Mouse (Mus musculus): Measurements from ENCODE around the gene Olfr1321. TPM values are rescaled to one million over a fixed set of nuclear protein-coding genes. Genes with fewer than 3 reads are reported as not detected.

The Olfr1321 gene
- polyA plus RNA-seq (2014; fragmentation: Nextera tagmentation; extraction: Ambion mirVana) = not detected in 2 replicates

GRCm38 (mm10) chrX:49734959-49735358 lies at the start of gene Olfr1321:
TSS of gene Olfr1321 (minus strand) at chrX:49735059.
- WGBS = 83% methylated on average over 2 of the region's 2 CpGs
- no peaks in the 10 kb centered on the region for H3K4me1 ChIP-seq (ENCODE audit: control insufficient read depth, insufficient read depth, low read length)
- H3K9me3 ChIP-seq (ENCODE audit: control insufficient read depth, low read length) = no peaks in the 10 kb centered on the region
- H3K4me3 ChIP-seq (ENCODE audit: low read depth, low read length) = no peak within 1 kb of the TSS
- H3K9ac ChIP-seq (ENCODE audit: low read length) = no peak within 1 kb of the TSS
- H3K4me2 ChIP-seq (ENCODE audit: low read depth) = no peak within 1 kb of the TSS
- no peaks in the 10 kb centered on the region for H3K27me3 ChIP-seq (ENCODE audit: control insufficient read depth, insufficient read depth, low read length)
- no peak for ATAC-seq (ENCODE audit: insufficient read depth, low FRiP score, low TSS enrichment)
- H3K36me3 ChIP-seq (ENCODE audit: control insufficient read depth, insufficient read depth, low read length) = no peaks in the 10 kb centered on the region
- no peak for DNase-seq (ENCODE audit: low spot score)
- no peak within 1 kb of the TSS for H3K27ac ChIP-seq (ENCODE audit: low read depth, low read length)

- H3K36me3 ChIP-seq (ENCODE audit: control insufficient read depth, insufficient read depth, low read length) = no peaks in the 10 kb centered on the region
- H3K9ac ChIP-seq (ENCODE audit: low read length) = no peak overlapping the region
- ATAC-seq (ENCODE audit: insufficient read depth, low FRiP score, low TSS enrichment) (no peak), DNase-seq (ENCODE audit: low spot score) (no peak)
- no peaks in the 10 kb centered on the region for H3K4me1 ChIP-seq (ENCODE audit: control insufficient read depth, insufficient read depth, low read length)
- no peaks in the 10 kb centered on the region for H3K9me3 ChIP-seq (ENCODE audit: control insufficient read depth, low read length)
- WGBS = 36% methylated on average over 2 of the region's 2 CpGs
- no peaks in the 10 kb centered on the region for H3K27me3 ChIP-seq (ENCODE audit: control insufficient read depth, insufficient read depth, low read length)
- no peak overlapping the region for H3K27ac ChIP-seq (ENCODE audit: low read depth, low read length)
- no peak overlapping the region for H3K4me3 ChIP-seq (ENCODE audit: low read depth, low read length)
- H3K4me2 ChIP-seq (ENCODE audit: low read depth) = no peak overlapping the region
Measured at GRCm38 (mm10) chrX:49770828-49771227, 36.0 kb upstream of the Olfr1321 start.

DNA sequence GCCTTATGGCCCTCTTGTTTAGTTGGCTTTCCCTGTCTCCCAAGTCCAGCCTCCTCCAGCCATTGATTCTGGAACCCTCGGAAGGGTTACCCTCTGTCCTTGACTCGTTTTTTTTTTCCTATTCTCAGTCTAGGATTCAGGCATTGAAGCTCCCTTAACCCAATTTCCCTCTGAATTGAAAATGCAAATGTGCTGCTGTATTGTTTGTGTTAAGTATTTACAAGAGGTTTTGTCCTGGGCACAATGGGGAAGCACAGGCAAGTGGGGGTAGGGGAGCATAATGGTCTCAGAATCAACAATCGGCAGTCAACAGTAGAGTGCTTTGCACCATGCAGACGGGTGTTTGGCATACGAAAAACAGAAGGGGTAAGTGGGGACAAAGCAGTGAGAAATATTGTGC lies 10.3 kb upstream of the Olfr1321 start:
- Histone ChIP-seq H3K4me3 (ENCODE audit: low read depth, low read length) (no peak overlapping the region), H3K9me3 (ENCODE audit: control insufficient read depth, low read length) (no peaks in the 10 kb centered on the region), H3K9ac (ENCODE audit: low read length) (no peak overlapping the region), H3K27ac (ENCODE audit: low read depth, low read length) (no peak overlapping the region), H3K4me1 (ENCODE audit: control insufficient read depth, insufficient read depth, low read length) (no peaks in the 10 kb centered on the region), H3K36me3 (ENCODE audit: control insufficient read depth, insufficient read depth, low read length) (no peaks in the 10 kb centered on the region), H3K4me2 (ENCODE audit: low read depth) (no peak overlapping the region), H3K27me3 (ENCODE audit: control insufficient read depth, insufficient read depth, low read length) (no peaks in the 10 kb centered on the region)
- 45% methylated on average over 5 of the region's 5 CpGs for WGBS
- DNase-seq (ENCODE audit: low spot score) (no peak), ATAC-seq (ENCODE audit: insufficient read depth, low FRiP score, low TSS enrichment) (no peak)

Other genes starting within 250 kb of the Olfr1321 start
- not detected in 2 replicates for gene Olfr1320, start 62.7 kb downstream of the Olfr1321 start, polyA plus RNA-seq (2014; fragmentation: Nextera tagmentation; extraction: Ambion mirVana)
- 1.5 and 2.0 TPM in 2 replicates for gene Igsf1, start 62.7 kb upstream of the Olfr1321 start, polyA plus RNA-seq (2014; fragmentation: Nextera tagmentation; extraction: Ambion mirVana)
- not detected in 2 replicates for gene Olfr1322, start 156.4 kb upstream of the Olfr1321 start, polyA plus RNA-seq (2014; fragmentation: Nextera tagmentation; extraction: Ambion mirVana)

All from neural tube, embryonic 11.5 days (tissue).